Mouse (Mus musculus) macrophage (primary cell): ENCODE measurements around the gene E2f7. TPM values are rescaled to one million over a fixed set of nuclear protein-coding genes. Genes with fewer than 3 reads are reported as not detected.
A peak's percentile ranks its signal among the peaks of the same experiment; 100 is the strongest.

ENCODE experiments used
- H3K27ac ChIP-seq: fragments of 350-480 bp; formaldehyde crosslinking; 2 replicates; pipeline ENCODE4 v1.9.0; 2021
- H3K36me3 ChIP-seq: fragments of 350-480 bp; formaldehyde crosslinking; 2 replicates; pipeline ENCODE4 v1.9.0; 2021; ENCODE audit errors: inconsistent target
- H3K4me3 ChIP-seq: fragments of 350-480 bp; formaldehyde crosslinking; 2 replicates; pipeline ENCODE4 v1.9.0; 2021; ENCODE audit errors: inconsistent target
- H3K79me2 ChIP-seq: fragments of 350-480 bp; formaldehyde crosslinking; 2 replicates; pipeline ENCODE4 v1.9.0; 2021; ENCODE audit errors: inconsistent target
- WGBS: methylation state at CpG from one replicate; pipeline ENCODE4 v1.1.7; 2026; ENCODE audit warnings: inconsistent platforms; ENCODE audit not compliant: missing documents; 5-methylcytosine and 5-hydroxymethylcytosine counted together
- polyA plus RNA-seq: library from polyadenylated mRNA; stranded (reverse); fragments of 250-400 nt; gene quantifications from 3 replicates; pipeline ENCODE4 v1.2.4, GENCODE M21; 2018; ENCODE audit warnings: inconsistent platforms
- total RNA-seq, 78 experiments: library from RNA; depleted of rRNA; stranded (reverse); fragments of 250-400 nt; gene quantifications; 1 replicate in 9 of 78; 2 replicates in 24 of 78; 3 replicates in 43 of 78; 4 replicates in 2 of 78; pipeline ENCODE4 v1.2.4; 2018; ENCODE audit warnings: inconsistent platforms in 56 of 78

The E2f7 gene
- 10 to 100 TPM in 1 of 26 experiments, 1 to 10 TPM in 19, under 1 TPM in 5, not detected in 1; 0.29 to 14.2 (median 1.8) TPM for total RNA-seq (2018; cell fraction: chromatin; rRNA removed)
- 1 to 10 TPM in 3 of 26 experiments, under 1 TPM in 23; 0.08 to 1.6 (median 0.51) TPM for total RNA-seq (2018; cell fraction: cytosol; rRNA removed)
- total RNA-seq (2018; cell fraction: nucleus; rRNA removed): 10 to 100 TPM in 1 of 26 experiments, 1 to 10 TPM in 11, under 1 TPM in 14; 0.33 to 18.4 (median 0.83) TPM
- polyA plus RNA-seq: 0.21 to 3.2 TPM (median 1.3 TPM) in 3 replicates

DNA sequence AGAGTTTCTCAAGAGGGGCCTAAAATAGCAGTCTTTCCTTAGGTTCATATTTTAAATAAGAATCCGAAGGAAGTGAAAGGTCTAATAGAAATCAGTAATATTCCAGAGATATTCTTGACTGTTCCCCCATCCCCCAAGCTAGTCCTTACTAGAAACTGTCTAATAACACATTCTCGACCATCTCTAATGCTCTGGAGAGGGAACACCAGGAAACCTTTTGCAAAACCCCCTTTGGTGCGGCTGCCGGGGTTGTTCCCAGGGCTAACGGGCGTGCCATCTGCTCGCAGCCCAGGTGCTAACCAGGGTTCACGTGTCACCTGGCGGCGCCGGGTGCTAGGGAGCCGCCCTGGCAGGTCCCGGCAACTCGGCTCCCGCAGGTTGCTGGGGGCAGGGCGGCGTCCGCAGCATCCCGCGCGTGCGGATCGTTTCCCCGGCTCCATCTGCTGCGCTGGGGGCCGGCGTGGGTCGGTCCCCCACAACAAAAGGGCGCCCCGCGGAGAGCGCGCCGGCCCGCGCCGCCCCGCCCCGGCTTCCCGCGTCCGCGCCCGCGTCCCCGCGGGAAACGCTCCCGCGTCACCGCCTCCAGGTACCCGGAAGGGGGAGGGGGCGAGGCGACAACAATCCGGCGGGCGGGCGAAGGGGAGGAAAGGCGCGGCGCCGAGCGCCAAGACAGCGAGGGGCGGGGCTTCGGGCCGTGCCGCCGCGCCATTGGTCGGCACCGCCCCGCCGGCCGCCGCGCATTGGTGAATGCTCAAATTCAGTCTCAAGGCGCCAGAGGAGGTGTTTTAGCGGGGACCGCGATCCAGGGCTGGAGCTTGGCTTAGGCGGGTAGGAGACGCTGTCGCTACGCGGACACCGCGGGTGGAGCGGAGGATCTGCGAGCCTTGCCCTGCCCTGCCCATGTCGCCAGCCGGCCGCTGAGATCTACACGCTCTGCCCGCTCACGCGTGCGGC, at the start of gene E2f7:
TSS of gene E2f7 (plus strand) at position 754 of the 954 bp plus-strand sequence.
- Histone ChIP-seq H3K27ac (no peak within 1 kb of the TSS), H3K79me2 (no peaks in the 10 kb centered on the region), H3K36me3 (no peaks in the 10 kb centered on the region), H3K4me3 (peak within 1 kb of the TSS; percentile 53)
- WGBS: 1% methylated on average over 98 of the region's 98 CpGs

DNA sequence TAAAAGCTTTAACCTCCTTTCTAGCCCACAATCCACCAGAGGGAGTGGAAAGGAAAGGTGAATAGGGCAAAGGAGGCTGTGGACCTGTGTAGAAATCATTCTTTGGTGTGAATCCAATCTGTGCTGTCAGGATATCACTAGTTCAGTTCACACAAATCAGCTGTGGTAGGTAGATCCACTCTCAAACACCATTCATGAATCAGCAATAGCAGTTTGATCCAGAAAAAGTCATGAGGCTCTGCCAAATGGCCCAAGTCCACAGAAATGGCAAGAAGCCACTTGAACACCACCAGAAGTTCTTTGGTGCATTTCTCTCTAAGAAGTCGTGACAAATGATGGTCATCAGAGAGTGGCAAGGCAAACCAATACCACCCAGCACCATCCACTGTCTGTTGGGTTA, 44.0 kb upstream of the E2f7 start:
- Histone ChIP-seq H3K36me3 (no peaks in the 10 kb centered on the region), H3K79me2 (no peaks in the 10 kb centered on the region), H3K27ac (no peak overlapping the region), H3K4me3 (no peak overlapping the region)
- WGBS: 92% methylated on average over 1 of the region's 1 CpGs

DNA sequence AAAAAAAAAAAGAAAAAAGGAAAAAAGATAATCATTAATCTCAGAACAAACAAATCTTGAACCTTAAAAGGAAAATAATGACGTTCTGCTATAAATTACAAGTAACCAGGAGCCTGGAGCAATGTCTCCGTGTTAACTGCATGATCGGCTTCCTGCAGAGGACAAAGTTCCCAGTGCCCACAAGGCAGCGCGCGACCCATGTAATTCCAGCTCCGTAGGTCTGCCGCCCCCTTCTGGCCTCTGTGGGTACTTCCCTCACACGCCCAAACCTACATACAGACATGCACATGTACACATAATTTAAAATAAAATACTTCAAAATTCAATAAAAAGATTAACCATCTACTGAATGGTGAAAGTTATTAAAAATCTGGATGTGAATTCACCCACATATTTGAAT, 39.6 kb upstream of the E2f7 start:
- 67% methylated on average over 9 of the region's 9 CpGs for WGBS
- Histone ChIP-seq H3K79me2 (no peaks in the 10 kb centered on the region), H3K4me3 (no peak overlapping the region), H3K36me3 (no peaks in the 10 kb centered on the region), H3K27ac (no peak overlapping the region)

DNA sequence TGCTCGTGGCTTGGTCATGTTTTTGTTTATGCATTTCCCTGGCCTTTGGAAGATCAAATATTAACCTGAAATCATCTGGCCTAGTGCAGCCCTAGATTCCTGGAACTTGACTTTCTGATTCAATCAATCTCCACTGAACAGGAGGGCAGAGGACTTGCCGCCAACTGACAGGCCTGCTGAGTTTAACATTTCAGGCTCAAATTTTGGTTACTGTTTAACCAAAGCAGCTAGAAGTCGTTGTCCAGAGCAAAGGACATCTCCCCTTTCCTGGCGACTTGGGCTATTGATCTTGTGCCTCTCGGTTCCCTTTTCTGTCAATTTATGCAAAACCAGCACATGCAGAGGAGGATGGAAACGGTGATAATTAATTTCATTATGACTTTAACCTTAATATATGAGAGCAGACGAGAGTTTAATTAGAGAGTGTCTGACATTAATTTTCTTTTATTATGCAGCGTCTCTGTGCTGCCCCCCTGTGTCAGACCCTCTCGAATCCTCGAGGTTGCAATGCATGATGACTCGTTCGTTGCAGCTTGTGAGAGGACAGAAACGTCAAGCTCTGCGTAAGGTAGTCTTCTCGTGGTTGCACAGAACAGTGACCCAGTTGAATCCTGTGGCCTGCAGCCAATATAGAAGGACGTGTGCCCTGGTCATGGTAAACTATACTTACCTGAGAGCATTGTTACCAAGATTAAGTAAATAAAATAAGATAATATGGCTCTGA, 37.7 kb upstream of the E2f7 start:
- H3K79me2 ChIP-seq: no peaks in the 10 kb centered on the region
- WGBS: 74% methylated on average over 15 of the region's 16 CpGs
- no peaks in the 10 kb centered on the region for H3K36me3 ChIP-seq
- H3K4me3 ChIP-seq: no peak overlapping the region
- no peak overlapping the region for H3K27ac ChIP-seq

DNA sequence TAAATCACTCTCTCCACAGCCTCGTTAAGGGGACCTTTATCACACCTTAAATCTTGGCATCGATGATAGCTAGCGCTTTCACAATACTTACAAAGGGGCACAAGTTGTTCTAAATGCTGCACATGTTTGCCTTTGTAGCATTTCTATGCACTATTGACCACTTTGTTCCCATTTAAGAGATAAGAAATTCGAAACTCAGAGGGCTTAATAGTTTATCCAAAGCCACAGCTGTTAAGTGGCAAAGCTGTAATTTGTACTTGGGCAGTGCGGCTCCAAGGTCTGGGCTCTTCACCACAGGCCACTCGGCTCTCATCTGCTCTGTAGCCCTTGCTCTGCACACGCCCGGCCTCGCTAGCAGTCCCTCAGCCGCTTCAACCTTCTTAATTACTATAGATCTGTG, 28.4 kb upstream of the E2f7 start:
- H3K79me2 ChIP-seq: no peaks in the 10 kb centered on the region
- H3K4me3 ChIP-seq: no peak overlapping the region
- no peaks in the 10 kb centered on the region for H3K36me3 ChIP-seq
- no peak overlapping the region for H3K27ac ChIP-seq
- 87% methylated on average over 10 of the region's 10 CpGs for WGBS

DNA sequence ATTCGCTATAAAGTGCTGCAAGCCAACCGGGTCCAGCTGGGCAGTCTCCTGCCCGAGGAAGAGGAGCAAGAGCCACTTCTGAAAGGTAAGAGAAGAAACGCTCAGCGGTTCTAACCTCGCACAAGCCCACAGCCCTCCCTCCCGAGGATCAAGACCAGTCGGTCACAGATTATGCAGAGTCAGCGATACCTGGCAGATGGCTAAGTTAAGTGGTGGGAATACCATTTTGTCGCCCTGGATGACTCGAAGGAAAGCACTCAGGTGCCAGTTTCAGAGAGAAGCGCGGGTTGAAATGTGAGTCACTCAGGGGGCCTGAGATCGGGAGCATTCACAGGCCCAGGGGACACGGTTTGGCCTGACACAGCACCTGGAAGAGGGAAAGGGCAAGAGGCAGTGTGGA, 18.8 kb upstream of the E2f7 start:
- Histone ChIP-seq H3K27ac (no peak overlapping the region), H3K79me2 (no peaks in the 10 kb centered on the region), H3K36me3 (no peaks in the 10 kb centered on the region), H3K4me3 (no peak overlapping the region)
- WGBS: 88% methylated on average over 14 of the region's 15 CpGs

DNA sequence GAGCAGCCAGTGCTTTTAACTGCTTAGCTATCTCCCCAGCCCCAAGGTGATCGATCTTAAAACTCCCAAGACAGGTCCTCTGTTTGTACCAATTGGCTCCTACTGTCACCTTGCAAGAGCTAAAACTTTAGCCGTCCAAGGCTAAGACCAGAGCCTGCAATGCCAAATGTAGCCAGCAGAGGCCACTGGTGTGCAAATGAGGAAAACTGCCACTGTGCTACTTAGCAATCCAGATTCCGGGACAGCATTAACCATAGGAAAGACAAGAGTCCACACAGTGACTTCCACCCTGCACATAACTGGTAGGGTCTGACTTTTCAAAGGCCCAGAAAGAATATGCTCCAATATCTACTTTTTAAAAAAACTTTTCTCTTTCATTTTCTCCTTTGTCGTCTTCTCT, 17.4 kb upstream of the E2f7 start:
- H3K4me3 ChIP-seq: no peak overlapping the region
- no peaks in the 10 kb centered on the region for H3K79me2 ChIP-seq
- H3K27ac ChIP-seq: no peak overlapping the region
- WGBS: 43% methylated on average over 4 of the region's 4 CpGs
- H3K36me3 ChIP-seq: no peaks in the 10 kb centered on the region

DNA sequence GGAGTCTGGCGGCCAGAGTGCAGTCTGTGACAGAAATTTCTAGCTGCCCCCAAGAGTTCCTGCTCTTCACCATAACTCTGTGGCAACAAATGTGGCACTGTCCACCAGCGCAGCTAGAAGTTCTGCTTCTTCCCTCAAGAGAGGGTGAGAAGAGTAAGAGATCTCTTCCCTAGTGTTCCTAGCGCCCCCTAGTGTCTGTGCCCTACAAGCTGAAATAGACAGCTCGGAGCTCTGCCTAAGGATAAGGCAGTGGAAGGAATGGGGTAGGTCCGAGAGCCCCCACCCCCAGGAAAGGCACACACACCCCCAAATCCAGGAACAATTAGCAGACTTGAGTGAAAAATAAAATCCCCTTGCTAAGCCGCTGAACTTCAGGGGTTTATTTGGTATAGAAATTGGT, 11.9 kb upstream of the E2f7 start:
- no peaks in the 10 kb centered on the region for H3K36me3 ChIP-seq
- no peaks in the 10 kb centered on the region for H3K79me2 ChIP-seq
- H3K27ac ChIP-seq: no peak overlapping the region
- no peak overlapping the region for H3K4me3 ChIP-seq
- 19% methylated on average over 6 of the region's 6 CpGs for WGBS

DNA sequence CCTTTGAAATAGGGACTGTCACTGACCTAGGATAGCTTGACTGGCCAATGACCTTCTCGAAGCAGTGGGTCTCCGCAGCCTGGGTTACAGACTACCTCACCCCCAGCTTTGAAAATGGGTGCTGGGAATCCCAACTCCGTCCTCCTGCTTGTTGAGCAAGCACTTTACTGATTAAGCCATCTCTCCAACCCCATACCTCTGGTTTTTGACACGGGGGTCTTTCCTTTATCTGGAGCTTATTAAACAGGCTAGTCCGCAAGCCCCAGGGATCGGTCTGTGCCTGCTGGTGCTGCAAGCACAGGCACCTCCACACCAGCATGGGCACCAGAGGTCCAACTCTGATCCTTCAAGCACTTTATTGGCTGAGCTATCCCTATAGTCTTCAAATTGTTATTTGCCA, 1.5 kb upstream of the E2f7 start:
- no peaks in the 10 kb centered on the region for H3K79me2 ChIP-seq
- H3K27ac ChIP-seq: no peak overlapping the region
- H3K4me3 ChIP-seq: no peak overlapping the region
- 91% methylated on average over 6 of the region's 6 CpGs for WGBS
- H3K36me3 ChIP-seq: no peaks in the 10 kb centered on the region

DNA sequence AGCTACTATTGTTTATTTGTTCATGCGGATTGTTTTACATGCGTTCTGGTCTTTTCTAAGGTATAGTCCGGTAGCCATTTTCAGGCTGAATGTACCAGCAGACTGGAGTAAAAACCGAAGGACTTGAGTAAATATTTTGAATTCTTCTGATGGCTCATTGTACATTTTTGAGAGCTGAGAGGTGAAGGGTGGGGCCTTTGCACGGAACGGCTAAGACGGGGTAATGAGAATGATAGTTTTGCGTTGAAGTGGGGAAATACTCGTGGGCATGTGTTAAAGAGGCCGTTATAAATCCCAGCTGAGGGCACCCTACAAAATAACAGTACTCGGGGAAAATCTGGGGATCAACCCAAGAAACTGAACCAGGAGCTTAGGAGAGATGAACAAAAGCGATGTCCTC, 1.1 kb upstream of the E2f7 start:
- no peaks in the 10 kb centered on the region for H3K36me3 ChIP-seq
- no peak overlapping the region for H3K4me3 ChIP-seq
- no peaks in the 10 kb centered on the region for H3K79me2 ChIP-seq
- WGBS: 90% methylated on average over 12 of the region's 12 CpGs
- no peak overlapping the region for H3K27ac ChIP-seq

DNA sequence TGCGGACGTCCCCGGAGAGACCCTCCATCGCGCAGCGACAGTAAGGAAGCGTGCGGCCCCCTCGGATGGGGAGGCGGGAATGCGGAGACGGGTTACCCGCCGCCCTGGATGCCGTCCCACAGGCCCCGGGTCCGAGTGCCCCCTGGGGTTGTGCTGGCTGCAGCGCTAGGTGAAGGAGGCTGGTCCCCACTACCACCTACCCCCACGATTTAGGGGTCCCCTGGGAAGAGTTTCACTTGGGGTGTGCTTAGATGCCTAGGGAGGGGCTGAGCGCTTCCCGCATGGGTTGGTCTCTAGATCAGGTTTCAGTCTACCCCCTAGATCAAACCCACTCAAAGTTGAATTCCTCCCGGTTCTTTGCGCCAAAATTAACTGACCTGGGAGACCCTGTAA, 397 bp downstream of the E2f7 start:
- no peak overlapping the region for H3K27ac ChIP-seq
- H3K36me3 ChIP-seq: no peaks in the 10 kb centered on the region
- 1% methylated on average over 23 of the region's 23 CpGs for whole genome bisulfite sequencing
- H3K79me2 ChIP-seq: no peaks in the 10 kb centered on the region
- H3K4me3 ChIP-seq: peak overlapping the region; percentile 53

DNA sequence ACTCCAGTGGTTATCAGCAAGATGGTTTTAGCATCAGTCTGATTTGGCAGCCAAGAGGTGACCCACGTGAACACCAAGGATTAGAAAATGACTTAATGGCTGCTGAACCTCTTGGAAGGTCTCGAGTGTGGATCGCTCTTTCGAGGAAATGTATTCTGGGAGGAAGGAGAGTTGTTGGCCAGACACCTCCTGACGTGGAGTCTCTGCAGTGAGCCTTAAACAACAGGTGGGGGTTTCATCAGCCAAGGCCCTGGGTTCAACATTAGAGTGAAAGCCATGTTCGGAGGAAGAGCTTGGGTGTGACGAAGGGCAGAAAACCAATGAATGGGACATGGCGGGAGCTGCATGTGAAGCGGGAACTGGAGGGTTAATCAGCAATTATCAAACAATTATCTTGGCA, 3.8 kb downstream of the E2f7 start:
- Histone ChIP-seq H3K79me2 (no peaks in the 10 kb centered on the region), H3K4me3 (no peak overlapping the region), H3K27ac (no peak overlapping the region), H3K36me3 (no peaks in the 10 kb centered on the region)
- WGBS: 98% methylated on average over 9 of the region's 9 CpGs

DNA sequence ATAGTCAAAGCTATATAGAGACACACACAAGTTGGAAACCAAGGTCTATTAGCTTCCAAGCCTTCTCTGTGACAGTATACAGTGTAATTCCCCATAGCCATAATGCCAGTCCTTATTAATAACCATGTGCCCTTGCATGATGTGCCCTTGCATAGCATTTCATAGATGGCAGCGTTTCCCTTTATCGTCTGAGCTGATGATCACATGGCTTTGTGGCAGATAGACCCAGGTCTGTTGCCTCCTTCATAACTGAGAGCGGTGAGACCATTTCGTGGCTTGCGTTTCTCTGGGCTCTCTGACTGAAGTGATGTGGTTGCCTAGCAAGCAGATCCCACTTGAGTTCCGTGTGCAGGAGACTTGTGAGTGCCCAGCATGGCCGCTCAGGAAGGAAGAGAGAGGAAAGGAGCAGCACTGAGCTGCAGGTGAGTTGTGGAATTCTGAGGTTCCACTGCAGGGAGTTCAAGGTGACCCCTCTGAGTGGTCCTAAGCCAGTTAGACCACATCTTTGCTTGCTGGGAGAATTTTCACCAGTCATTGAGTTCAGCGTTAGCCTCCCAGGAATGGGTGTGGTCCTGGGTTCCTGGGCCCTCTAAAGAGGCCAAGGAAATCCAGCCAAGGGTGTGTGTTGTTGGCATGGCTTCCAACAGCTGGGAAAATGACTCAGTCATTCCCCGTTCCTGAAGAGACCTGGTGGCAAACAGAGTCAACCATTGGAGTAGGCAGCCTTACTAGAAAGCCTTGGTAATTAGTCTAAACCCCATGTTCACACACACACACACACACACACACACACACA, 4.5 kb downstream of the E2f7 start:
- 96% methylated on average over 8 of the region's 9 CpGs for WGBS
- no peak overlapping the region for H3K4me3 ChIP-seq
- no peak overlapping the region for H3K27ac ChIP-seq
- H3K36me3 ChIP-seq: no peaks in the 10 kb centered on the region
- H3K79me2 ChIP-seq: no peaks in the 10 kb centered on the region

DNA sequence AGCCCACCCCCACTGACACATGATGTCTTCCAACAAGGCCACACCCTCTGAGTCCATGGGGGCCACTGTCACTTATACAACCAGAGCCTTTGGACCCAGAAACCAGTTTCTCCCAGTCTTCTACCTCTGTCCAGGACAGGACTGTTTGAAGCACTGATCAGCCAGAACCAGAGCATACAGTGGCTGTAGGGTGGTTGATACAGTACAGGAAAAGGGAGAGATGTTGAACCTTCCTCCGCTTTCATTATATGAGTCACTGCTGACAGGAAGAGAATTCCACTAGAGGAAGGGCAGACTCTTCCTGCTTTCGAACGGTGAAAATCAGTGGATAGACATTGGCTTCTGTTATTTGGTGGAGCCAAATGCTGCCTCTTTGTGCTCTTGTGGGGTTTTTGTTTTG, 7.6 kb downstream of the E2f7 start:
- no peaks in the 10 kb centered on the region for H3K79me2 ChIP-seq
- H3K4me3 ChIP-seq: no peak overlapping the region
- H3K27ac ChIP-seq: no peak overlapping the region
- H3K36me3 ChIP-seq: no peaks in the 10 kb centered on the region
- WGBS: 79% methylated on average over 3 of the region's 3 CpGs
